Mouse (Mus musculus): Measurements from ENCODE around the gene Dock7.

GRCm38 (mm10) chr4:99168869-99169268 lies 48.2 kb upstream of the Dock7 start:
- TF ChIP-seq CTCF (IDR thresholded peaks at IDR 0.05) (no peak), POLR2A (IDR thresholded peaks at IDR 0.05; ENCODE audit: insufficient read depth, low read depth, low read length) (no peak), EP300 (IDR thresholded peaks at IDR 0.05; ENCODE audit: insufficient read depth, low read depth, low read length) (no peak)
